Mouse (Mus musculus) liver, postnatal 0 days (tissue): ENCODE measurements around the gene Tcf7l2.

Source experiments
- CTCF ChIP-seq: sonication (generic); IDR thresholded peaks from 2 replicates; pipeline ENCODE4 v1.5.1; 2016; ENCODE audit warnings: antibody characterized with exemption, low read depth
- EP300 ChIP-seq: IDR thresholded peaks from 2 replicates; pipeline ENCODE4 v1.6.1; 2016; ENCODE audit warnings: antibody characterized with exemption, low read depth, mild to moderate bottlenecking

DNA sequence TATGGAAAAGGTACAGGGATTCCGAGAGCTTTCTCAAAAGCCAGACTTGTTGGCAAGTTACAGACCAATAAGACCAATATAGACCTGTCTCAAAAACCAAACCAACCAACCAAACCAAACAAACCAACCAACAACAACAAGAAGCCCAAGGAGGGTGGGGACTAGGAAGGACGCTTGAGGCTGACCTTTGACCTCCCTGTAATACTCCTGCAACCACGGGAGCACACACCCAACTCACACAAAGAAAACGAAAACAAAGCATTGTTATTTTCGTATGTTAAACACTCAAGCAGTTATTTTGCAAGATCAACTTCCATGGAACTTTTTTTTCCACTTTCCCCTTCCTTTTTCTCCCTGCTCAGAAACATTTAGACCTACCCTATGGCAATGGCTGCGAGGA lies 5.6 kb upstream of the Tcf7l2 start:
- TF ChIP-seq CTCF (no peak), EP300 (no peak)
